Mouse (Mus musculus): Measurements from ENCODE around the gene Itga2.

The Itga2 gene

GRCm38 (mm10) chr13:114931775-114932294 lies at the start of gene Itga2:
Gene Itga2, minus strand, starts transcription at chr13:114932100.
- DNase-seq (ENCODE audit: low spot score): peak; percentile 65

- DNase-seq (ENCODE audit: low spot score): peak; percentile 8
These were observed 49.0 kb upstream of the Itga2 start for GRCm38 (mm10) chr13:114980831-114981419.

GRCm38 (mm10) chr13:114974484-114975042 lies 42.7 kb upstream of the Itga2 start:
- no peak for DNase-seq (ENCODE audit: low spot score)

- no peak for DNase-seq (ENCODE audit: low spot score)
These were observed 40.0 kb upstream of the Itga2 start for GRCm38 (mm10) chr13:114971905-114972304.

- peak; percentile 42 for DNase-seq (ENCODE audit: low spot score)
These were observed 32.3 kb upstream of the Itga2 start for GRCm38 (mm10) chr13:114964233-114964632.

- no peak for DNase-seq (ENCODE audit: low spot score)
These were observed 22.6 kb upstream of the Itga2 start for GRCm38 (mm10) chr13:114954516-114954915.

- DNase-seq (ENCODE audit: low spot score): no peak
These were observed 1.6 kb upstream of the Itga2 start for GRCm38 (mm10) chr13:114933541-114933940.

- no peak for DNase-seq (ENCODE audit: low spot score)
These were observed 777 bp downstream of the Itga2 start for GRCm38 (mm10) chr13:114930996-114931649.

GRCm38 (mm10) chr13:114924785-114925184 lies 7.1 kb downstream of the Itga2 start:
- DNase-seq (ENCODE audit: low spot score): no peak

GRCm38 (mm10) chr13:114923331-114923730 lies 8.6 kb downstream of the Itga2 start:
- peak; percentile 19 for DNase-seq (ENCODE audit: low spot score)

GRCm38 (mm10) chr13:114915767-114916166 lies 16.1 kb downstream of the Itga2 start:
- DNase-seq (ENCODE audit: low spot score): no peak

GRCm38 (mm10) chr13:114914963-114915362 lies 16.9 kb downstream of the Itga2 start:
- DNase-seq (ENCODE audit: low spot score): peak; percentile 12

GRCm38 (mm10) chr13:114914559-114914958 lies 17.3 kb downstream of the Itga2 start:
- DNase-seq (ENCODE audit: low spot score): no peak

- DNase-seq (ENCODE audit: low spot score): no peak
These were observed 21.3 kb downstream of the Itga2 start for GRCm38 (mm10) chr13:114910629-114911028.

GRCm38 (mm10) chr13:114909514-114909913 lies 22.4 kb downstream of the Itga2 start:
- DNase-seq (ENCODE audit: low spot score): no peak

GRCm38 (mm10) chr13:114907876-114908275 lies 24.0 kb downstream of the Itga2 start:
- no peak for DNase-seq (ENCODE audit: low spot score)

- no peak for DNase-seq (ENCODE audit: low spot score)
These were observed 35.0 kb downstream of the Itga2 start for GRCm38 (mm10) chr13:114896751-114897386.

GRCm38 (mm10) chr13:114895896-114896295 lies 36.0 kb downstream of the Itga2 start:
- no peak for DNase-seq (ENCODE audit: low spot score)

GRCm38 (mm10) chr13:114894718-114895117 lies 37.2 kb downstream of the Itga2 start:
- DNase-seq (ENCODE audit: low spot score): no peak

GRCm38 (mm10) chr13:114891655-114892054 lies 40.2 kb downstream of the Itga2 start:
- no peak for DNase-seq (ENCODE audit: low spot score)

- no peak for DNase-seq (ENCODE audit: low spot score)
These were observed 44.2 kb downstream of the Itga2 start for GRCm38 (mm10) chr13:114887695-114888094.

- DNase-seq (ENCODE audit: low spot score): no peak
These were observed 44.6 kb downstream of the Itga2 start for GRCm38 (mm10) chr13:114887293-114887692.

- DNase-seq (ENCODE audit: low spot score): no peak
These were observed 46.7 kb downstream of the Itga2 start for GRCm38 (mm10) chr13:114885171-114885570.
